Mouse (Mus musculus) erythroblast, embryonic 14.5 days (primary cell): ENCODE results near the gene Zfp386.

Source experiments
- GATA1 ChIP-seq: IDR thresholded peaks from 2 replicates; pipeline ENCODE4 v1.6.1; 2012; ENCODE audit warnings: low read length, inconsistent platforms, mixed read lengths
- TAL1 ChIP-seq: IDR thresholded peaks from 3 replicates; pipeline ENCODE4 v1.6.1; 2012; ENCODE audit warnings: low read length, inconsistent platforms, mixed read lengths

DNA sequence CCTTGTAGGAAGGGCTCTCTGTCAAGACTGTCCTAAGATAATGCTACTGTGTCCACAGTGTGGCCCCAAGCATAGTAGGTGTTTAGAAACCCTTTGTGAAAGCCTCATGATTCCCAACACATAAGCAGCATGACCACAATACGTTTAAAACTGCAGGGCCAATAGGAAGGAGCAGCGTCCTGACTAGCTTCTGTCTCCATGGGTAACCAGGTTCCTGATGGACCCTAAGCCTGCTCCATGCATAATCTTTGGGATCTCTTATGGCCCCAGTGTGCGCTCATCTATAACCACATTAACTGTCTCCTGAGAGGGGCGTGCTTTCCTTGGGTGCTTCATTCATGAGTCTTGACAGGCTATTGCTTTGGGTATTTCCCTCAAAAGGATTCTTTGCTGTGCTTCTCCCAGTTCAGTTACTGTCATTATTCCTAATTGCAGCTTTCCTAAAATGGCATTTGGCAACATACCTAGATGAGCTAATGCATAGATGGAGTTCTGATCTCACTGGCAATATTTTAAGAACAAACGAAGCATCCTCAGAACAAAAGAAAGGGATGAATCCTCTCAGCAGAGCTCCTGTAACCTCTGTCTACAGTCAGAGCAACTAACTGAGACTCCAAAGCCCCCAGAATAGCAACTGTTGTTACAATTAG is 39.6 kb downstream of the Zfp386 start:
- TF ChIP-seq GATA1 (no peak), TAL1 (no peak)
